Mouse (Mus musculus): ENCODE measurements around the gene Mrpl39.

Gene Mrpl39

GRCm38 (mm10) chr16:84737358-84737757 is 1.8 kb upstream of the Mrpl39 start:
- no peak for DNase-seq

GRCm38 (mm10) chr16:84734806-84735165 is 756 bp downstream of the Mrpl39 start:
- DNase-seq, result no peak

GRCm38 (mm10) chr16:84720670-84721069 is 14.9 kb downstream of the Mrpl39 start:
- DNase-seq, result no peak

GRCm38 (mm10) chr16:84718250-84718649 is 17.3 kb downstream of the Mrpl39 start:
- no peak for DNase-seq

GRCm38 (mm10) chr16:84717618-84718248 is 17.8 kb downstream of the Mrpl39 start:
- no peak for DNase-seq

DNA sequence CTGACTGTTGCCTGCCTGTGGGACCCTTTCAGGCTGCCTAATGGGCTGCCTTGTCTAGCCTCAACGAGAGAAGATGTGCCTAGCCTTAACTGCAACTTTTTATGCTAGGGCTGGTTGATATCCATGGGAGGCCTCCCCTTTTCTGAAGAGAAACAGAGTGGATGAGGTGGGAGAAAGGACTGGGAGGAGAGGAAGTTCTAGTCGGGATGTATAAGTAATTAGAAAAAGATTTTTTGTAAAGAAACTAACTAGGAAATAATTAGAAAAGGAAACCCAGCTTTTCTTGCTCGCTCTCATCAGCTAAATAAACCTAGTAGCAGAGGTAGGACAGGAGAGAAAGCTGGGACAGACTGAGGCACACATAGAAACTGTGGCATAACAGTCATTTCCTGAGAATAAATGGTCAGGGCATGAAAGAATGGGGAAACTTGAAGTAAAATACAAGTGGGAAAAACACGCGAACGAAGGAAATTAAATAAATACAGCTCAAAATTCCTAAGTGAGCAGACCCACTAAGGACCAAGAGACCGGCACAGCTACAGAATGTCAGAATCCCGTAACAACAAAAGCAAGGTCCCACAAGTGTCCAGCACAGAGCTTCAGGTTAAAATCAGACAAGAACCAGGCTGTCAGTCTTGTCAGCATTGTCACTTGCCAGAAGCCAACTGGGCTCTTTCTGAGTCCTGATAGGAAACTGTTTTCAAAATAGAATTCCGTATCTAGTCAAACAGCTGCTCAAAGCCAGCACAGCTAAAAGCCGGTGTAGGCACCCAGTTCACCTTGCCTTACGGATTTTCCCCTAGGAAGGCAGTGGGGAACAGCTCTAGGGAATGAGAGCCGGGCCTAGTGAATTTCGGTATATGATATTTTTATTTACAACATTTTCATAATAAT is 18.6 kb downstream of the Mrpl39 start:
- no peak for DNase-seq

- no peak for DNase-seq
Measured at GRCm38 (mm10) chr16:84716197-84716596, 19.3 kb downstream of the Mrpl39 start.

- DNase-seq, result no peak
Measured at GRCm38 (mm10) chr16:84714978-84715377, 20.6 kb downstream of the Mrpl39 start.

GRCm38 (mm10) chr16:84713926-84714325 is 21.6 kb downstream of the Mrpl39 start:
- DNase-seq, result no peak

- DNase-seq, result no peak
Measured at GRCm38 (mm10) chr16:84713156-84713555, 22.4 kb downstream of the Mrpl39 start.

DNA sequence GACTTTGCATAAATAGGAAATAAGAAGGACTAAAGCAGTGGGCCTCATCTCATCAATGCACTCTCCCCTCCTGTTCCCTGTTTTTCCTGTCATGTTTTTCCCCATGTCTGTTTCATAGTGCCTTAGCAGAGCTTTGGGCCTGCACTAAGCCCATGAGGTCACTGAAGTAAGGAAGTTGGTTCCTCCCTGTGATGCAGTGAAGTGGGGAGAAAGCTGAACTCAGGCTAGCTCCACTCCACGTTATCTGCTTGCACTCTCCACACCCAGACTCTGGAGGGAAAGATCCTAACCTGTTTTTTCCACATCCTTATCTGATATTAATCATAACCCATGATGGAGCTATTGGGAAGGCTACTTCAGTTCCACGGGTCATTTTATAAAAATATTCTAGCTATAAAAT is 26.9 kb downstream of the Mrpl39 start:
- no peak for DNase-seq

- DNase-seq, result no peak
Measured at GRCm38 (mm10) chr16:84707802-84708201, 27.7 kb downstream of the Mrpl39 start.

GRCm38 (mm10) chr16:84706571-84706970 is 29.0 kb downstream of the Mrpl39 start:
- DNase-seq, result no peak

DNA sequence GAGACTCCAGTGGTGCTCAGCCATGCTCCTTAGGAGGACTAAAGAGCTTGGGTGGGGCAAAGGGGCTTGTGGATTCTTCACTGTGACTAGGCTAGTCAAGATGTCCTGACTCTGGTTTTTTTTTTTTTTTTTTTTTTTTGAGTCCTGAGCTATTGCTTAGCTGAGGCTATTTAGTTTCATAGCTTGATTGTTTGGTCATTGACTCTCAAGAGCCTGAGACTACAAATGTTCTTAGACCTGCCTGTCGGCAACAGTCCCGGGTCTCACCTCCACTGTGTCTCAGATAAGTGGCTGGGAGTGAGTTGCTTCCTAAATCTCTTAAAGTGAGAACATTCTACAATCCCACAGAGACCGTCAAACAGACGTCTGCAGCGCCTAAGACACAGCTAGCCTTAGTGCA is 30.0 kb downstream of the Mrpl39 start:
- no peak for DNase-seq

- no peak for DNase-seq
Measured at GRCm38 (mm10) chr16:84704661-84705240, 30.8 kb downstream of the Mrpl39 start.

GRCm38 (mm10) chr16:84703769-84704660 is 31.5 kb downstream of the Mrpl39 start:
- no peak for DNase-seq

DNA sequence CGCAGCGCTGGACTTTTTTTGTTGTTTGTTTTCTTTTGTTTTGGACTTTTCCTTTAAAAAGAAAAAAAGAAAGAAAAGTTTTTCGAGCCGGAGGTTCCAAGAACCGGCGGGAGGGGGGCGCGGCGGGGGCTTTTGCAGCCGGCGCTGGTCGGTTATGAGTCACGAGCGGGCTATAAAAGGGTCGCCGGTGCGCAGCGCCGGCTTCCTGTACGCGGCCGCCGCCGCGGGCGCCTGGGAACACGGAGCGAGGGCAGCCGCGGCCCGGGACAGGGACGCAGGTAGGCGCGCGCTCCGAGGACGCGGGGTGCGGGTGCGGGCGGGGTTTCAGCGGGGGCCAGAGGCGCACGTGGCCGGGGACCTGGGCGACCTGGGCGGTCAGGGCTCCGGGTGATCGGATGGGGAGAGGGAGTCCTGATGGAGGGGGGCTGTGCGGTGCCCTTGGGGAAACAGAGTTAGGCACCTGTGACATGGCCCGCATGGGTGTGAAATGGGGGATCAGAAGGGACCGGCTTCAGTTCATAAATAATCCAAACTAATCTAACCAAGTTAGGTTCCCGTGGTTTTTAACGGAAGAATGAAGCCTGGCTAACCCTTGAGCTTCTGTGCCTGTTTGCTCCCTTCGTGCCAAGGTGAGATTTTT is 32.3 kb downstream of the Mrpl39 start:
- no peak for DNase-seq

GRCm38 (mm10) chr16:84702230-84703128 is 33.1 kb downstream of the Mrpl39 start:
- DNase-seq, result no peak

GRCm38 (mm10) chr16:84701041-84701440 is 34.5 kb downstream of the Mrpl39 start:
- no peak for DNase-seq

DNA sequence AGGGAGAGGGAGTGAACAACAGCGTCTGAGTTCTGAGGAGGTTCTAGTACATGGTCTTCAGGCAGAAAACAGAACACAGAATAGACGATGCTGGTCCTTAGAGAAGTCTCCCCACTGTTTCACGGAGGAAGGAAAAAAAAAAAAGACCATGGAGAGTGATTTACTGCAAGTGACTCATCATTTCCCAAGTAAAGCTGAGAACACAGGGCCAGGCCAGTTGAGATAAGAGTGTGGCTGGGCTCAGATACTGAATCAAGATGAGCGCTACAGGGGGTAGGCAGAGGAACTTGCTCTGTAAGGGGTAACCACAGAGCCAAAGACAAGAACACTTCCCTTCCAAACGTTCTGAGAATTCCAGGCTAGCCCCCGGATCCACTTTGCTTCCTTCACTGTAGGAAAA is 36.8 kb downstream of the Mrpl39 start:
- no peak for DNase-seq

DNA sequence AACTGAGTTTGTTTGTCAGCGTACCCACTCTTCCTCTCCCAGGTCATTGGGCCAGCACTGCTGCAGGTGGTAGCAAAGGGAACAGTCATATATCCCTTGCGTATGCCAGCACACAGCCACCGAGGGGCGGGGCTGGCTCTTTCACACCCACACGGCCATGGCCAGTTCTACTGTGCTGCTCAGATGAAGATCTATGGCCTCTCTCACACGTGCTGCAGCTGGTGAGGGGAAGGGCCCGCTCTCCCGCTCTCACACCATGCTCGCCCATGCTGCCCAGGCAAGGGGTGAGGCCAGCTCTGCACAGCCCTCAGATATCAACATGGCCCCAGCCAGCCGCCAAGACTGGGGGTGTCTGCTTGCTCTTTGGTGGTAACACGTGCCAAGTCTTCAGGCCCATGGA is 39.4 kb downstream of the Mrpl39 start:
- DNase-seq, result no peak

Measured in cerebellum, adult 11 months (tissue).